Mouse (Mus musculus) urinary bladder, postnatal 14 days (tissue): ENCODE measurements around the gene Uri1.

Source experiments
- DNase-seq: peaks from one replicate; pipeline ENCODE4 v3.0.0; 2021; ENCODE audit warnings: low spot score

The Uri1 gene

DNA sequence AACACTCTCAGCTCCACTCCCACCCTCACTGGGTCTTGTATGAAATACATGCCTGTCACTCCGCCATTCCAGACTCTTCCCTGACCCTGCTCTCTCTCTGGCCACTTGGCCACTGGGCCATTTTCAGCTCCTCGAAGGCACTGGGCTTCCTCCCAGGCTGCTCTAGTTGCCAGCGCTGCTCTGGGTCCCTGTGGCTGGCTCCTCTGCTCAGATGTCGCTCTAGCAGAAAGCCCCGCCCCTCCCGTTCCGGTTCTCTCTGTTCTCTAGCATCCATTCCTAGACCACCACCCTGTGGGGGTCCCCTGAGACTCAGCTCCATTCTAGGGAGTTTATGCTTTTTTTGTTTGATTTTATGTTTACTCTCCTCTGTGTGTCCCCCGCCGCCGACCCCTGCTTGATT lies 104.4 kb downstream of the Uri1 start:
- DNase-seq: no peak

DNA sequence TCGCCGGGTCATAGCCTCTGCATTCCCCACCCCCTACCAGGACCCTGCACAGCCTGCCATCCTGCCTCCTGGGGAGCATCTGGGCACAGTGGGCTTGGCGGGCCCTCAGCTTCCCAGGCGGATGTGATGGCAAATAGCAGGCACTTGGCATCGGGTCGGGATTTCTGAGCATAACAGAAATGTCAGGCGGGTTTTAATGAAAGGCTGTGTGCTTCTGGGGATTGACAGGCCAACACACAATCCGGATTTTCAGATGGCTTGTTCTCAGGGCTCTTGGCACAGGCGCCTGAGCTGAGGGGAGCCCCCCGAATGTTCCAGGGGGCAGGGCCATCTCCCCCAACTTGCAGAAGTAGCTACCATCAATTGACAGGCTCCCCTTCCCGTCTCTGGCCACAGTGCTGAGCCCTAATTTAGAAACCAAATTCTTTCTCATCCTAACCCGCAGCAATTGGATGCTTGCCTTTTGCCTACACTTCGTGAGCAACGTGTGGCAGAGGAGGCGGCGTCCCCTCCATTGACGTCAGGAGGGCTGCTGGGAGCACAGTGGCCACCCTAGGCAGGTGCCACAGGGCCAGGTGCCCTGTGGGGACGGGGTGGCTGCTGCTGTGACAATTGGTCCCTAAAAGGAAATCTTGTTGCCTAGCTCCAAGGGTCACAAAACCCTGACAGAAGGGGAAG lies 106.5 kb downstream of the Uri1 start:
- no peak for DNase-seq

DNA sequence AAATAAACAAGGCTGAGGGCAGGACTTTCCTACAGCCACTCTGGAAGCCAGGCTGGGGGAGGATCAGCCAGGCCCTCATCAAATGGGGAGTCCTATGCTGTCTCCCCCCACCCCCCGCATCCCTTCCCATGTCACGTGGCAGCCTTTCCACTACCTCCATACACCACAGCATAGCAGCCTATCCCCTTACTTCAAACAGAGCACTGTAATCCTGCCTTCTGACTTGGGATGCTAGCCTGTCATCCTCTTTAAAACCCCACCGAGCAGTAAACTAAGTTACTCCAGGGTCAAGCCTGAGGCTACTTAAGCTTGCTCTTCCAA lies 111.6 kb downstream of the Uri1 start:
- DNase-seq: no peak

DNA sequence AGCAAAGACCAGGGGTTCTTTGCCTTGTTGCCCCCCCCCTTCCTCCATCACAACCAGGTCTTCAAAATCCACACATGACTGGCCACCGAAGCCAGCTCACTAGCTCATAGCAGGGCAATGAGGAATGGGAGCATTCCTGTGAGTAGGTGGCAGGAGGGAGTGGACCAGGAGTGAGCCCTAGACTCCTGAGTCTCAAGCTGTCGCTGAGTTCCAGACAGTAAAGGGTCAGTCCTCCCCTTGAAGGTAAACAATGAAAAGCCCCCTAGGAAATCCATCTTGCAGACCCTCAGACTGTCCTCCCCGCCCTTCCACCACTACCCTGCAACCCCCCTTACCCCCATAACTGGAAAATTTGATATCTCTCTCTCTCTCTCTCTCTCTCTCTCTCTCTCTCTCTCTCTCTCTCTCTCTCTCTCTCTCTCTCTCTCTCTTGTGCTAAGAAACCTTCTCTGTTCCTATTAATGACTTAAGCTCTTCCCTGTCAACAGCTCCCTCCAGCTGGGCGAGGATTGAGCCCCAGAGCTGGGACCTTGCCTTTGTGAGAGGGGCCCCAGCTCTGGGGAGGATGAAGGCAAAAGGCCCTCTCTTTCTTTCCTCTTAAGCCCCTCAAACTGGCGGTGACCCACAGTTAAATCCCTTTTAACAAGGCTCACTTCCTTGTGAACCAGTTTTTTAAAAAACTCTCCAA lies 112.1 kb downstream of the Uri1 start:
- DNase-seq: no peak

DNA sequence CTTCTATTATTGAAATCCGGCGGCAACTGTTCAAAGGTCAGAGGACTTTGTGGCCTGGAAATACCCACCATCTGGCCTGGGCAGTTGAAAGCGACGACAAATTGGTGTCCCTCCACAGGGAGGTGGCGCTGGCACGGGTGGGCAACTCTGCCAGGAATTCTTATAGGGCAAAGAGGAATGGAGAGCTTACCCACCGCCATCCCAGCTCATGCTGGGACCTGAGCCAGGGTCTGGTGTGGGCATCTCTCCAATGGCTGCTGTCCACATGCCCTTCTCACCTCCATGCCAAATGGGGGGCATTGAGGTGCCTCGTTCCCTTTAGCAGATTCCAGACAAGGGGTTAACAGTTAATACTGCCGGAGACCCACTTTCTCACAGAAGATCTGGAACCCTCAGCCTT lies 113.2 kb downstream of the Uri1 start:
- no peak for DNase-seq
